Mouse (Mus musculus) lung, embryonic 15.5 days (tissue): ENCODE data around the gene Pla2g6. TPM values are rescaled to one million over a fixed set of nuclear protein-coding genes. Genes with fewer than 3 reads are reported as not detected.
A peak's percentile ranks its signal among the peaks of the same experiment; 100 is the strongest.

Experiments used
- ATAC-seq: fragments of 200-750 bp; cut with Nextera tagmentation; 2 replicates; pipeline ENCODE4 v1.8.0; 2017; ENCODE audit warnings: moderate number of reproducible peaks, borderline replicate concordance; ENCODE audit not compliant: low FRiP score, low TSS enrichment; ENCODE audit errors: extremely low read depth
- H3K27ac ChIP-seq: fragments of 300-500 bp; sonication (generic); 2 replicates; pipeline ENCODE4 v1.5.1; 2015; ENCODE audit warnings: moderate library complexity, mild to moderate bottlenecking, inconsistent platforms
- H3K27me3 ChIP-seq: fragments of 300-500 bp; sonication (generic); 2 replicates; pipeline ENCODE4 v1.6.1; 2015; ENCODE audit warnings: inconsistent platforms
- H3K36me3 ChIP-seq: fragments of 300-500 bp; sonication (generic); 2 replicates; pipeline ENCODE4 v1.6.1; 2015; ENCODE audit warnings: inconsistent platforms
- H3K4me1 ChIP-seq: fragments of 300-500 bp; sonication (generic); 2 replicates; pipeline ENCODE4 v1.6.1; 2015; ENCODE audit warnings: inconsistent platforms
- H3K4me2 ChIP-seq: fragments of 300-500 bp; sonication (generic); 2 replicates; pipeline ENCODE4 v1.6.1; 2015; ENCODE audit warnings: inconsistent platforms, mild to moderate bottlenecking, moderate library complexity
- H3K4me3 ChIP-seq: fragments of 300-500 bp; sonication (generic); 2 replicates; pipeline ENCODE4 v1.5.1; 2015; ENCODE audit warnings: mild to moderate bottlenecking, inconsistent platforms
- H3K9ac ChIP-seq: fragments of 300-500 bp; sonication (generic); 2 replicates; pipeline ENCODE4 v1.6.1; 2015; ENCODE audit warnings: inconsistent platforms
- H3K9me3 ChIP-seq: fragments of 300-500 bp; sonication (generic); 2 replicates; pipeline ENCODE4 v1.6.1; 2016; ENCODE audit warnings: inconsistent platforms
- WGBS: fragments of 180-500 bp; shearing (Covaris S2); methylation state at CpG from one replicate; pipeline ENCODE4 v1.1.7; 2015; 5-methylcytosine and 5-hydroxymethylcytosine counted together
- polyA plus RNA-seq: library from polyadenylated mRNA; unstranded; fragments of >200 nt; fragmentation: Nextera tagmentation; extraction: Ambion mirVana; gene quantifications from 2 replicates; pipeline ENCODE4 v1.2.1, GENCODE M21; 2015

Pla2g6 gene
- polyA plus RNA-seq, 1 experiment from 2014 or later: 20.2 TPM

DNA sequence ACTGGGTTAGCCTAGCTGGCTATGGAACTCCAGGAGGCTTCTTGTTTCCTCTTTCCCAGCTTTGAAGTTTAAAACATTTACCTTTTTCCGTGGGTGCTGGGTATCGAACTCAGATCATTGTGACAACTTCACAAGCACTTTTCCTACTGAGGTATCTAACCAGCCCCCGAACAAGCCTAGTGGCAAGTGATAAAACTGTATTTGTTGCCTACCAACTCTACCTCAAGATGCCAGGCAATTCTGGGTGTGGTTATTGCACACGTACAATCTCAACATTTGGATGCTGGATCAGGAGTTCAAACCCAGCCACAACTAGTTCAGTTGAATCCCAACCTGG is 717 bp upstream of the Pla2g6 start:
- no peaks in the 10 kb centered on the region for H3K9me3 ChIP-seq
- no peak for ATAC-seq
- H3K4me2 ChIP-seq: peak overlapping the region; percentile 83
- H3K4me3 ChIP-seq: no peak overlapping the region
- WGBS: 87% methylated on average over 4 of the region's 4 CpGs
- no peak overlapping the region for H3K9ac ChIP-seq
- H3K4me1 ChIP-seq: peaks cover 51% of the 10 kb centered on the region
- H3K27me3 ChIP-seq: no peaks in the 10 kb centered on the region
- no peaks in the 10 kb centered on the region for H3K36me3 ChIP-seq
- H3K27ac ChIP-seq: peak overlapping the region; percentile 97; the same call in 1 of the 2 replicates

- WGBS: 9% methylated on average over 20 of the region's 20 CpGs
- H3K27me3 ChIP-seq: no peaks in the 10 kb centered on the region
- H3K27ac ChIP-seq: peak overlapping the region; percentile 97
- peak overlapping the region; percentile 64 for H3K9ac ChIP-seq
- no peaks in the 10 kb centered on the region for H3K9me3 ChIP-seq
- H3K36me3 ChIP-seq: no peaks in the 10 kb centered on the region
- peak overlapping the region; percentile 59 for H3K4me3 ChIP-seq
- H3K4me1 ChIP-seq: peaks cover 61% of the 10 kb centered on the region
- no peak; the same call in 1 of the 2 replicates for ATAC-seq
- H3K4me2 ChIP-seq: peak overlapping the region; percentile 83
Observed at GRCm38 (mm10) chr15:79326971-79327961, 924 bp downstream of the Pla2g6 start.

GRCm38 (mm10) chr15:79326264-79326663 is 1.9 kb downstream of the Pla2g6 start:
- Histone ChIP-seq H3K9me3 (no peaks in the 10 kb centered on the region), H3K36me3 (no peaks in the 10 kb centered on the region), H3K4me1 (peaks cover 64% of the 10 kb centered on the region), H3K27me3 (no peaks in the 10 kb centered on the region), H3K27ac (peak overlapping the region; percentile 97), H3K9ac (no peak overlapping the region), H3K4me2 (peak overlapping the region; percentile 83), H3K4me3 (peak overlapping the region; percentile 59; the same call in 1 of the 2 replicates)
- 50% methylated on average over 4 of the region's 4 CpGs for WGBS
- ATAC-seq: no peak

DNA sequence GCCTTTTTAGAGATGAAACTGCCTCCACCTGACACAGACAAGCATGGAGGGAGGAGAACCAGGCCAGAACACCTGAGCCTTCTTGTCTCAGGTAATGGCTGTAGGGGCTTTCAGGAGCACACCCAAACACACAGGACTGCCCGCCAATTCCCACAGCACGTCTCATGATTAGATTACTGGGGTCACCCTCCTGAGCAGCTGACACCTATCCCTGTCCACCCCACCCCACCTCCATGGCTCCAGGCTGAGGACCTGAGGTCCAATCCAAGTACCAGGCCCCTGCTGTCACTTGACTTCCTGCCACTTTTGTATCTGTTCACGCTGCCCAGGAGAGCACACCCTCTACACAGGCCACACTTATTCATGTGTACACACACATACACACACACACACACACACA is 2.4 kb downstream of the Pla2g6 start:
- Histone ChIP-seq H3K4me1 (peaks cover 64% of the 10 kb centered on the region), H3K4me3 (no peak overlapping the region), H3K27ac (peak overlapping the region; percentile 97), H3K9ac (no peak overlapping the region), H3K9me3 (no peaks in the 10 kb centered on the region), H3K36me3 (no peaks in the 10 kb centered on the region), H3K27me3 (no peaks in the 10 kb centered on the region), H3K4me2 (peak overlapping the region; percentile 83; the same call in 1 of the 2 replicates)
- 44% methylated on average over 3 of the region's 3 CpGs for WGBS
- no peak for ATAC-seq

- Histone ChIP-seq H3K36me3 (no peaks in the 10 kb centered on the region), H3K9me3 (no peaks in the 10 kb centered on the region), H3K9ac (no peak overlapping the region), H3K4me2 (no peak overlapping the region), H3K4me1 (peaks cover 58% of the 10 kb centered on the region), H3K4me3 (no peak overlapping the region), H3K27ac (peak overlapping the region; percentile 80), H3K27me3 (no peaks in the 10 kb centered on the region)
- no peak for ATAC-seq
- WGBS: 70% methylated on average over 3 of the region's 3 CpGs
Observed at GRCm38 (mm10) chr15:79324373-79324772, 3.8 kb downstream of the Pla2g6 start.

DNA sequence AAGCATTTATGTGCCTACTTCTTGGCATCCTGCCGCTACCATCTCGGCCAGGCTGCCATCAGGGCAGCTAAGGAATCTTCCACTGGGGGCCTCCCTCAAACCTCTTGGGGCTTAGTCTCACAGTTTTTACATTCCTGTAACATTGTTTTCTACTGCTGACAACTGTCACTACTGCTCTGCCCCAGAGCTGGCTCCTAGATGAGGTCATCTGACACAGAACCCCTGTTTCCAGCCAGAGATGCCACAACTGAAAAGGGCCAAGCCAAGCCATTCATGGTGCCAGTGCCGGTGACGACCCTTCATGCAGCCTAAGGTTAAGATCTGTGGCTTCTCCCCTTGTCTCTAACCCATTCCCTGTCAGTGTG is 4.4 kb downstream of the Pla2g6 start:
- no peak overlapping the region for H3K4me3 ChIP-seq
- H3K4me1 ChIP-seq: peaks cover 58% of the 10 kb centered on the region
- H3K4me2 ChIP-seq: no peak overlapping the region
- H3K9me3 ChIP-seq: no peaks in the 10 kb centered on the region
- H3K36me3 ChIP-seq: no peaks in the 10 kb centered on the region
- H3K9ac ChIP-seq: no peak overlapping the region
- H3K27me3 ChIP-seq: no peaks in the 10 kb centered on the region
- ATAC-seq: no peak
- 61% methylated on average over 4 of the region's 4 CpGs for WGBS
- peak overlapping the region; percentile 80 for H3K27ac ChIP-seq

DNA sequence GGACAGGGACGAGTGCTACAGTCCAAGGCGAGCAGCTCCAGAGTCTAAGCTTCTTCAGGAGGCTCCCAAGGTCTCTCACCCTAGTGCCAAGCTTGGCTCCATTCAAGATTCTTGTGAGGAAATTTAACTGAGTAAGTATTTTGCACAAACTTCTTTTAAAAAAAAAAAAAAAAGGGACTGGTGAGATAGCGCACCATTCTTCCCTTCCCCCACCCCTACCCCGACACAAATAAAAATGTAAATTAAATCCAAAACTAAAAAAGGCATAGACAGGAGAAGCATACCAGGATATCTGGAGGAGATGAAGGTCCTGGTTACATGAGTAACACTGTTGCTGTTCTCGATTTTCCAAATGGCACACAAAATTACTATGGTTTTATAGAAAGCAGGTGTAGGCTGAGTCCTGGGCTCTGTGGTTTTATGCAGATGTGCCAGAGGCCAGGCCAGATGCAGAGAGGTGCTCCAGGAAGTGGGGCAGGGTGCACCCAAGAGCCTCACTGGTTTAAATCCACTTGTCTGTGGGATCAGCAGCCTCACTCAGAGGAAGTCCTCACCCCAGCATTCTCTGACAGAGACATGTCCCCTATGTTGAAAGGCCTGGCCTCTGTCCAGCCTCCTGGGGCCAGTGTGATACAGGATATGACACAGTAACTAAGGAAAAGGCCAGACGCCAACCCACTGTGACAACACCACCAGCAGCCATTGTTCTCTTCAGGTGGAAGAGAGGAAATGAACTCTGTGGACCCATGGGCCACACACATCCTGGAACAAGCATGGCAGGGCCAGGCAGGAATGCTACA is 5.0 kb downstream of the Pla2g6 start:
- ATAC-seq: peak; percentile 7; the same call in 1 of the 2 replicates
- Histone ChIP-seq H3K4me2 (0 out of 2 replicates have a peak overlapping the region, but pooled peaks have one; percentile 1), H3K9me3 (no peaks in the 10 kb centered on the region), H3K36me3 (no peaks in the 10 kb centered on the region), H3K4me3 (no peak overlapping the region), H3K27me3 (no peaks in the 10 kb centered on the region), H3K9ac (no peak overlapping the region), H3K27ac (peak overlapping the region; percentile 80), H3K4me1 (peaks cover 58% of the 10 kb centered on the region)
- WGBS: 53% methylated on average over 6 of the region's 6 CpGs

- Histone ChIP-seq H3K36me3 (no peaks in the 10 kb centered on the region), H3K9ac (no peak overlapping the region), H3K27me3 (no peaks in the 10 kb centered on the region), H3K4me1 (peaks cover 55% of the 10 kb centered on the region), H3K4me2 (no peak overlapping the region), H3K27ac (peak overlapping the region; percentile 80), H3K9me3 (no peaks in the 10 kb centered on the region), H3K4me3 (no peak overlapping the region)
- WGBS: 35% methylated on average over 11 of the region's 11 CpGs
- no peak for ATAC-seq
Observed at GRCm38 (mm10) chr15:79322281-79322990, 5.8 kb downstream of the Pla2g6 start.

DNA sequence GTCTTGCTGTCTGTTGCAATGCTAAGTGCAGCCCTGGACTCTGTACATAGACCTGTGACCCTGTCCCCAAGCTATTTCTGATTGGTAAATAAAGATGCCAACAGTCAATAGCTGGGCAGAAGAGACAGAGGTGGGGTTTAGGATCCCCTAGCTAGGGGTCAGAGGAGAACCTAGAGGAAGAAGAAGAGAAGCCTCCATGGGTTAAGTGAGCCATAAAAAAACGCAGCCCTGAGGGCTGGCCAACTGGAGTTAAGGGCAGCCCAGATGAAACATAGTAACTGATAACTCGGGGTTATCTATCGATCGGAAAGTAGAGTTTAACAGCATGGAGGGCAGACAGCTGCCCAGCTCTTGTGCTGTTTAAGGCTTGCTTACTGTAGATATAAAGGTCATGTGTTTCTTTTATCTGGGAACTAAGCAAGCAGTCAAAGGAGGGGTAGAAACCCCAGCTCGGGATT is 6.4 kb downstream of the Pla2g6 start:
- Histone ChIP-seq H3K9me3 (no peaks in the 10 kb centered on the region), H3K27me3 (no peaks in the 10 kb centered on the region), H3K4me2 (no peak overlapping the region), H3K4me1 (peaks cover 48% of the 10 kb centered on the region), H3K9ac (no peak overlapping the region), H3K27ac (peak overlapping the region; percentile 80; the same call in 1 of the 2 replicates), H3K4me3 (no peak overlapping the region), H3K36me3 (no peaks in the 10 kb centered on the region)
- no peak for ATAC-seq
- WGBS: 41% methylated on average over 5 of the region's 5 CpGs

DNA sequence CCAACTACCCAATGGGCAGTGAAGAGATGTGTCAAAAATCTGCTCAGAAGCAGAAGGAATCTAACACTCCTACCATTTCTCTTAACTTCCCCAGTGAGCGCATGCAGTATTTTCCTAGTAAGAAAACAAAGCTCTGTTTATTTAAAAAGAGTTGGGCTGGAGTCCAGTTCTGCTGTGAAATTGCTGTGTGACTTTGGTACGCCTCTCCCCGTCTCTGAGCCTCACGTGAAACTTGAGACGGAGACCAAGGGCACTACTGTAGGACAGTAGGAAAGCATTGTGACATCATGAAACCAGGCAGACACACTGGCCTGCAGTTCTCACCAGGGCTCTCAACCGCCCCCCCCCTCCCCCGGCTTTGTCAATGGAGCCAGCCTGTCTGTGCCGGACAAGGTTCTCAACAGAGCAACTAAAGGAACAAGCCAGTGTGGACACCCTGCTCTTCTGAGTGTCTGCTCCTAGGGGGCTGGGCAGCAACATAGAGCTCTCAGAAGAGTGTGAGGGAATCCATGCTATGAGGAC is 14.3 kb downstream of the Pla2g6 start:
- H3K9me3 ChIP-seq: no peaks in the 10 kb centered on the region
- H3K4me2 ChIP-seq: no peak overlapping the region
- WGBS: 46% methylated on average over 8 of the region's 8 CpGs
- H3K4me1 ChIP-seq: no peaks in the 10 kb centered on the region
- peaks cover 14% of the 10 kb centered on the region; the same call in 1 of the 2 replicates for H3K36me3 ChIP-seq
- H3K27me3 ChIP-seq: no peaks in the 10 kb centered on the region
- H3K27ac ChIP-seq: no peak overlapping the region
- H3K4me3 ChIP-seq: no peak overlapping the region
- no peak overlapping the region for H3K9ac ChIP-seq
- ATAC-seq: no peak

- H3K4me2 ChIP-seq: no peak overlapping the region
- no peak overlapping the region for H3K27ac ChIP-seq
- H3K36me3 ChIP-seq: peaks cover 17% of the 10 kb centered on the region; the same call in 1 of the 2 replicates
- H3K27me3 ChIP-seq: no peaks in the 10 kb centered on the region
- H3K4me3 ChIP-seq: no peak overlapping the region
- H3K9ac ChIP-seq: no peak overlapping the region
- 53% methylated on average over 4 of the region's 4 CpGs for WGBS
- ATAC-seq: no peak
- no peaks in the 10 kb centered on the region for H3K4me1 ChIP-seq
- H3K9me3 ChIP-seq: no peaks in the 10 kb centered on the region
Observed at GRCm38 (mm10) chr15:79307861-79308260, 20.3 kb downstream of the Pla2g6 start.
